Mouse (Mus musculus): ENCODE measurements around the gene Ap5s1.

Gene Ap5s1

GRCm38 (mm10) chr2:131187602-131187922 is 19.3 kb upstream of the Ap5s1 start:
- CTCF ChIA-PET = no interaction called here

GRCm38 (mm10) chr2:131188311-131188710 is 18.6 kb upstream of the Ap5s1 start:
- CTCF ChIA-PET = no interaction called here

GRCm38 (mm10) chr2:131189521-131190309 is 17.2 kb upstream of the Ap5s1 start:
- CTCF ChIA-PET = no interaction called here

GRCm38 (mm10) chr2:131190344-131191004 is 16.4 kb upstream of the Ap5s1 start:
- CTCF ChIA-PET = no interaction called here

- CTCF ChIA-PET = no interaction called here
Measured at GRCm38 (mm10) chr2:131191005-131191390, 15.9 kb upstream of the Ap5s1 start.

GRCm38 (mm10) chr2:131196606-131197316 is 10.1 kb upstream of the Ap5s1 start:
- CTCF ChIA-PET = interaction anchor here (0.8 kb wide), 1 partner anchor 12 kb away, joined by 5 read pairs; no protein-coding TSS in a partner anchor

- CTCF ChIA-PET = no interaction called here
Measured at GRCm38 (mm10) chr2:131200710-131201109, 6.2 kb upstream of the Ap5s1 start.

GRCm38 (mm10) chr2:131201262-131201661 is 5.6 kb upstream of the Ap5s1 start:
- CTCF ChIA-PET = no interaction called here

GRCm38 (mm10) chr2:131203816-131204409 is 3.0 kb upstream of the Ap5s1 start:
- CTCF ChIA-PET = no interaction called here

- CTCF ChIA-PET = interaction anchor here (0.7 kb wide), 1 partner anchor 11 kb away, joined by 3 read pairs; no protein-coding TSS in a partner anchor
Measured at GRCm38 (mm10) chr2:131204410-131204981, 2.4 kb upstream of the Ap5s1 start.

GRCm38 (mm10) chr2:131205521-131206182 is 1.2 kb upstream of the Ap5s1 start:
- CTCF ChIA-PET = no interaction called here

- CTCF ChIA-PET = no interaction called here
Measured at GRCm38 (mm10) chr2:131208356-131208755, 1.5 kb downstream of the Ap5s1 start.

- CTCF ChIA-PET = interaction anchor here (0.6 kb wide), 1 partner anchor 10 kb away, joined by 4 read pairs; no protein-coding TSS in a partner anchor
Measured at GRCm38 (mm10) chr2:131209125-131209795, 2.4 kb downstream of the Ap5s1 start.

- CTCF ChIA-PET = interaction anchor here (0.6 kb wide), 1 partner anchor 11 kb away, joined by 4 read pairs; no protein-coding TSS in a partner anchor
Measured at GRCm38 (mm10) chr2:131209969-131210792, 3.3 kb downstream of the Ap5s1 start.

- CTCF ChIA-PET = interaction anchor here (0.7 kb wide), 1 partner anchor 115 kb away, joined by 10 read pairs; no protein-coding TSS in a partner anchor
Measured at GRCm38 (mm10) chr2:131211026-131211615, 4.2 kb downstream of the Ap5s1 start.

GRCm38 (mm10) chr2:131213773-131214172 is 6.9 kb downstream of the Ap5s1 start:
- CTCF ChIA-PET = no interaction called here

- CTCF ChIA-PET = no interaction called here
Measured at GRCm38 (mm10) chr2:131215941-131216858, 9.3 kb downstream of the Ap5s1 start.

- CTCF ChIA-PET = interaction anchor here (0.8 kb wide), 1 partner anchor 25 kb away, joined by 5 read pairs; no protein-coding TSS in a partner anchor
Measured at GRCm38 (mm10) chr2:131220030-131220429, 13.2 kb downstream of the Ap5s1 start.

Data from spleen, embryonic (tissue).